Mouse (Mus musculus) liver, embryonic 11.5 days (tissue): ENCODE data around the gene Fam240a. TPM values are rescaled to one million over a fixed set of nuclear protein-coding genes. Genes with fewer than 3 reads are reported as not detected.

Experiments
- ATAC-seq: fragments of 200-750 bp; cut with Nextera tagmentation; replicated peaks from 2 replicates; pipeline ENCODE4 v1.8.0; 2017; ENCODE audit warnings: moderate number of reproducible peaks, mild to moderate bottlenecking, moderate TSS enrichment, moderate library complexity; ENCODE audit not compliant: low FRiP score
- DNase-seq: peaks from one replicate; pipeline ENCODE4 v3.0.0-alpha.2; 2017; ENCODE audit warnings: low spot score
- H3K27ac ChIP-seq: fragments of 300-500 bp; sonication (generic); 2 replicates; pipeline ENCODE4 v1.5.1; 2014; ENCODE audit warnings: mild to moderate bottlenecking, low read depth, low read length, control low read depth
- H3K27me3 ChIP-seq: fragments of 300-500 bp; sonication (generic); replicated peaks from 2 replicates; pipeline ENCODE4 v1.6.1; 2014; ENCODE audit warnings: low read length, mixed read lengths; ENCODE audit not compliant: control insufficient read depth, insufficient read depth
- H3K36me3 ChIP-seq: fragments of 300-500 bp; sonication (generic); 2 replicates; pipeline ENCODE4 v1.6.1; 2014; ENCODE audit warnings: mild to moderate bottlenecking, low read length, moderate library complexity, mixed read lengths; ENCODE audit not compliant: control insufficient read depth, insufficient read depth
- H3K4me1 ChIP-seq: fragments of 300-500 bp; sonication (generic); replicated peaks from 2 replicates; pipeline ENCODE4 v1.6.1; 2014; ENCODE audit warnings: low read length, mixed read lengths; ENCODE audit not compliant: control insufficient read depth, insufficient read depth
- H3K4me2 ChIP-seq: fragments of 300-500 bp; sonication (generic); 2 replicates; pipeline ENCODE4 v1.6.1; 2014; ENCODE audit warnings: mild to moderate bottlenecking, control low read depth, moderate library complexity
- H3K4me3 ChIP-seq: fragments of 300-500 bp; sonication (generic); 2 replicates; pipeline ENCODE4 v1.5.1; 2014; ENCODE audit warnings: low read depth, low read length, control low read depth
- H3K9ac ChIP-seq: fragments of 300-500 bp; sonication (generic); 2 replicates; pipeline ENCODE4 v1.6.1; 2014; ENCODE audit warnings: low read depth, low read length, control low read depth
- H3K9me3 ChIP-seq: fragments of 300-500 bp; sonication (generic); 2 replicates; pipeline ENCODE4 v1.6.1; 2016; ENCODE audit warnings: low read length, inconsistent platforms, mixed read lengths; ENCODE audit not compliant: control insufficient read depth
- WGBS: fragments of 180-500 bp; shearing (Covaris S2); extraction: QIAGEN DNeasy Blood & Tissue Kit; methylation state at CpG from one replicate; pipeline ENCODE4 v1.1.7; 2014; 5-methylcytosine and 5-hydroxymethylcytosine counted together
- polyA plus RNA-seq: library from polyadenylated mRNA; unstranded; fragments of >200 nt; fragmentation: Nextera tagmentation; extraction: Ambion mirVana; gene quantifications from 2 replicates; pipeline ENCODE4 v1.2.1, GENCODE M21; 2014

Gene Fam240a
- polyA plus RNA-seq, 1 experiment from 2014 or later: not detected

GRCm38 (mm10) chr9:110947900-110948299 is 31.2 kb upstream of the Fam240a start:
- DNase-seq: no peak
- Histone ChIP-seq H3K4me3 (no peak overlapping the region), H3K36me3 (no peaks in the 10 kb centered on the region), H3K9ac (no peak overlapping the region), H3K4me1 (peaks cover 15% of the 10 kb centered on the region; the same call in 1 of the 2 replicates), H3K9me3 (no peaks in the 10 kb centered on the region), H3K4me2 (no peak overlapping the region), H3K27ac (no peak overlapping the region), H3K27me3 (peaks cover 19% of the 10 kb centered on the region)
- 44% methylated on average over 6 of the region's 6 CpGs for WGBS
- no peak for ATAC-seq

- no peak for DNase-seq
- Histone ChIP-seq H3K27ac (no peak overlapping the region), H3K4me2 (no peak overlapping the region), H3K4me1 (peaks cover 15% of the 10 kb centered on the region; the same call in 1 of the 2 replicates), H3K36me3 (no peaks in the 10 kb centered on the region), H3K4me3 (no peak overlapping the region), H3K9ac (no peak overlapping the region), H3K9me3 (no peaks in the 10 kb centered on the region), H3K27me3 (peaks cover 19% of the 10 kb centered on the region)
- 26% methylated on average over 6 of the region's 6 CpGs for WGBS
- ATAC-seq: no peak
Measured at GRCm38 (mm10) chr9:110947261-110947661, 30.6 kb upstream of the Fam240a start.

- H3K9me3 ChIP-seq: no peaks in the 10 kb centered on the region
- peaks cover 15% of the 10 kb centered on the region; the same call in 1 of the 2 replicates for H3K4me1 ChIP-seq
- ATAC-seq (no peak), DNase-seq (no peak)
- H3K27me3 ChIP-seq: peaks cover 19% of the 10 kb centered on the region
- H3K4me3 ChIP-seq: no peak overlapping the region
- 22% methylated on average over 20 of the region's 20 CpGs for WGBS
- no peak overlapping the region for H3K27ac ChIP-seq
- no peak overlapping the region for H3K9ac ChIP-seq
- H3K36me3 ChIP-seq: no peaks in the 10 kb centered on the region
- no peak overlapping the region for H3K4me2 ChIP-seq
Measured at GRCm38 (mm10) chr9:110946548-110947044, 29.9 kb upstream of the Fam240a start.

- no peaks in the 10 kb centered on the region for H3K9me3 ChIP-seq
- H3K27me3 ChIP-seq: peaks cover 19% of the 10 kb centered on the region
- no peak within 1 kb of the TSS for H3K4me3 ChIP-seq
- no peak within 1 kb of the TSS for H3K4me2 ChIP-seq
- H3K27ac ChIP-seq: no peak within 1 kb of the TSS
- H3K36me3 ChIP-seq: no peaks in the 10 kb centered on the region
- peaks cover 15% of the 10 kb centered on the region; the same call in 1 of the 2 replicates for H3K4me1 ChIP-seq
- ATAC-seq (no peak), DNase-seq (no peak)
- WGBS: 13% methylated on average over 11 of the region's 11 CpGs
- H3K9ac ChIP-seq: no peak within 1 kb of the TSS
Measured at GRCm38 (mm10) chr9:110945926-110946325, 29.3 kb upstream of the Fam240a start, which contains the start of gene Tdgf1. TSS of gene Tdgf1 (minus strand) at chr9:110946158.

GRCm38 (mm10) chr9:110945343-110945742 is 28.7 kb upstream of the Fam240a start:
- Histone ChIP-seq H3K4me2 (no peak overlapping the region), H3K9ac (no peak overlapping the region), H3K9me3 (no peaks in the 10 kb centered on the region), H3K4me1 (peaks cover 15% of the 10 kb centered on the region; the same call in 1 of the 2 replicates), H3K27me3 (peaks cover 19% of the 10 kb centered on the region), H3K36me3 (no peaks in the 10 kb centered on the region), H3K27ac (no peak overlapping the region), H3K4me3 (no peak overlapping the region)
- WGBS: 16% methylated on average over 18 of the region's 18 CpGs
- ATAC-seq (no peak), DNase-seq (no peak)

- Histone ChIP-seq H3K27ac (no peak overlapping the region), H3K27me3 (peaks cover 19% of the 10 kb centered on the region), H3K9me3 (no peaks in the 10 kb centered on the region), H3K4me3 (no peak overlapping the region), H3K4me2 (no peak overlapping the region), H3K36me3 (no peaks in the 10 kb centered on the region), H3K4me1 (peaks cover 15% of the 10 kb centered on the region; the same call in 1 of the 2 replicates), H3K9ac (no peak overlapping the region)
- 31% methylated on average over 13 of the region's 13 CpGs for WGBS
- no peak for ATAC-seq
- no peak for DNase-seq
Measured at GRCm38 (mm10) chr9:110944265-110944664, 27.6 kb upstream of the Fam240a start.

GRCm38 (mm10) chr9:110937506-110938490 is 21.1 kb upstream of the Fam240a start:
- H3K27me3 ChIP-seq: no peaks in the 10 kb centered on the region
- H3K36me3 ChIP-seq: no peaks in the 10 kb centered on the region
- DNase-seq (no peak), ATAC-seq (no peak)
- no peak overlapping the region for H3K27ac ChIP-seq
- H3K4me2 ChIP-seq: no peak overlapping the region
- no peak overlapping the region for H3K4me3 ChIP-seq
- H3K4me1 ChIP-seq: no peaks in the 10 kb centered on the region; the same call in 1 of the 2 replicates
- WGBS: 60% methylated on average over 12 of the region's 12 CpGs
- no peak overlapping the region for H3K9ac ChIP-seq
- H3K9me3 ChIP-seq: no peaks in the 10 kb centered on the region

- no peak for DNase-seq
- no peak for ATAC-seq
- WGBS: 82% methylated on average over 7 of the region's 7 CpGs
- H3K36me3 ChIP-seq: no peaks in the 10 kb centered on the region
- H3K27ac ChIP-seq: no peak overlapping the region
- no peak overlapping the region for H3K4me3 ChIP-seq
- no peak overlapping the region for H3K4me2 ChIP-seq
- H3K9me3 ChIP-seq: no peaks in the 10 kb centered on the region
- H3K27me3 ChIP-seq: no peaks in the 10 kb centered on the region
- H3K9ac ChIP-seq: no peak overlapping the region
- H3K4me1 ChIP-seq: no peaks in the 10 kb centered on the region; the same call in 1 of the 2 replicates
Measured at GRCm38 (mm10) chr9:110935941-110936340, 19.3 kb upstream of the Fam240a start.
